Mouse (Mus musculus) heart, adult 18-20 months (tissue): ENCODE results near the gene Mtf1. TPM values are rescaled to one million over a fixed set of nuclear protein-coding genes. Genes with fewer than 3 reads are reported as not detected.
A peak's percentile ranks its signal among the peaks of the same experiment; 100 is the strongest.

Experiments
- DNase-seq, 2 experiments: peaks; one replicate each; pipeline ENCODE4 v3.0.0; 2021 to 2022; ENCODE audit warnings: mixed read lengths in 1 of 2
- total RNA-seq, 2 experiments: library from RNA; stranded (reverse); gene quantifications; 2 replicates each; pipeline ENCODE4 v1.2.3; 2021

Mtf1 gene
- total RNA-seq, 2 experiments from 2014 or later: 15.0 to 15.1 TPM

DNA sequence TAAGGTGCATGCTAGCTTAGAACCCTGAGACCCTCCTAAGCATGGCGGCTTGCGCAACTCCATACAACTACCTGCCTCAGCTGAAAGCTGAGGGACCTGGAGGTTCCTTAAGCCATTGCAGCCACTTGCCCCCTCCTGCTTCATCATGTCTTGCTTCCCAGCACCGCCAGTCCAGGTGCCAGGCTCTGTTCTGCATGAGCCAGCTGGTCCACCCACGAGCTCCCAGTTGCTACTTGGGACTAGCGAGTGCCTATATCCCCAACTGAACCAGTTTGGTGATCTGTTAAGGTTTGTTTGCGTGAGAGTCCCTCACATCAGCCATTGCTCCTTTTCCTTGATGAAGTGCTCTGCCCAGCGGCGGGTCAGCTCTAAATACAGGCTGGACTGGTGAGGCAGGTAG lies 54.4 kb downstream of the Mtf1 start:
- no peak for DNase-seq

DNA sequence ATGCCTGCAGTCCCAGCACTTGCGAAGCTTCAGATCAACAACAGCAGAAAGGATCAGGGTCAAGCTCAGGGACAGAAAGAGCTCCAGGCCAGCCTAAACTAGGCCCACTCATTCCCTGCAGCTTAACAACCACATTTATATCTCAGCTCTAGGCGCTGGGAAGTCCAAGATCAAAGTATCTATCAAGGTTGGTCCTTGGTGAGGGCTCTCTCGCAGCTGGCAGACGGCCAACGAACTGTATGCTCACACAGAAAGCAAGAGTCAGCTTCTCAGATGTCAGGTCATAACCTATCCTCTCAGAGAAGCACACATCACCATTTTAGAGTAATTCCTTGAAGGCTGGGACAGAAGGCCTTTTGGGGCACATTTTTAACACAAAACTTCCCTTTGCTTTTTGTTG lies 56.5 kb downstream of the Mtf1 start:
- DNase-seq: no peak

DNA sequence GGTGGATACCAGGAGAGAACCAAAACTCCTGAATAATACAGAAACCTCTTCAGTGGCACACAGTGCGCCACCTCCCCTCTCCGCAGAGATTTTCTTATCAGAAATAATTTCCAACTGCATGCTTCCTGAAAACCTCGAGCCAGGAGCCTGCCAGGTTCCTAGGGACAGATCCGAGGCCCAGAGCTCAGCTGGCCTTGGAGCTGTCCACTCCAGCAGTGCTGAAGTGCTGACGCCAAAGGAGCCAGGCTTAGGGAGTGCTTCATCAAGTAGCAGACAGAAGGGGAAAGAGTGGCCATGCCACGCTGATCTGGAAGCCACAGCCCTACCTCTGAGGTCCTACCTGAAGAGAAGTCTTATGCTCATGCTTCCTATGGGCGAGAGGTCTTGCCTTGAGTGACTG lies 58.5 kb downstream of the Mtf1 start:
- DNase-seq: peak; percentile 62 to 80

DNA sequence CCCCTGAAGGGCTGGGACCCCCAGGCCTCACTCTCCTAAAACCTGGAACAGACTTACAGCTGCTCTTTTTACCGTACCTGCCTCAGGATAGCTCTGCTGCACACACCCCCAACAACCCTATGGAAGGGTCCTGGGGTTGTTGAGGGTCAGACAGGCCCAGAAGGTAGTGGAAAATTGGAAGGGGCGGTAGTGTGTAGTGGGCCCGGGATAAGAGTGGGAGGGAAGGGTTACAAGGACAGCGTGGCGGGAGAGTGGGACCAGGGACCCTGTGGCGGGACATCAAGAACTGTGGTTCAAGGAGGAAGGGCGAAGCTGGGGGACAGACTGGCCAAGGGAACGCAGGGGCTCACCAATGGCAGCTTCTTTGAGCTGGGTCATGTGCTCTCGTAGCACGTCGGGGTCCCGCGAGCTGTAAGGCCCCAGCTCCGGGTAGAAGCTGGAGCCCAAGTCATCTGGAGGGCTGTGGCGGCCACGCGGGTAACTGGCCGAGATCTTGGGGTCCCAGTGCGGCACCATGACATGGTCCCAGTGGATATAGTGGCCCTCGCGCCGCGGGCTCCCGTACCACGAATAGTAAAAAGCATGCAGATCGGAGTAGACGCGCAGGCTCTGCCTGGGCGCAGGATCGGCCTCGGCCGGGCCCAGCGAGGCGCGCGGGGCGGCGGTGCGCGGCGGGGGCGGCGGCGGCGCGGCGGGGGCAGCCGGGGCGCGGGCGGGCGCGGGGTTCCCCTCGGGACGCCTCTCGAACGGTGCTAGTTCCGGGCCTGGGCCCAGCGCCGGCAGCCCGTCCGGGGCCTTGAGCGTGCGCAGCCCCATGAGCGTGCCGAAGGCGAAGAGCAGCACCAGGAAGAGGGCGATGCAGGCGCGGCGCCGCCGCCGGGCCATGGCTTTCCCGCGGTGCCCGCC lies 59.6 kb downstream of the Mtf1 start, which contains the start of gene Maneal:
Gene Maneal, minus strand, starts transcription at position 889 of the 906 bp plus-strand sequence.
- no peak for DNase-seq

DNA sequence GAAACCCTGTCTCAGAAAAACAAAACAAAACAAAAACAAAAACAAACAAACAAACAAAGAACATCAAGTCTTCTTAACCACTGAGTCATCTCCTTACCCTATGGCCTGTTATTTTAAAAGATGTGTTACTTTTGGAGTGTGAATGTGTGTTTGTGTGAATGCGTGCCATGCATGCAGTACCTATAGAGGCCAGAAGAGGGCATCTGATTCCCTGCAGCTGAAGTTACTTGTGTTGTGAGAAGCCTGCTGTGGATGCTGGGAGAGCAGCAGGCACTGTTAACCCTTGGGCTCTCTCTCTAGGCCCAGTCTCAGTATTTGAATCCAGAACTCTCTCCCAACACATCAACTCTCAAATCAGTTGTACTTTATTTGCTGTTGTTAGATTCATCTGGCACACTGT lies 70.8 kb downstream of the Mtf1 start:
- DNase-seq: no peak

DNA sequence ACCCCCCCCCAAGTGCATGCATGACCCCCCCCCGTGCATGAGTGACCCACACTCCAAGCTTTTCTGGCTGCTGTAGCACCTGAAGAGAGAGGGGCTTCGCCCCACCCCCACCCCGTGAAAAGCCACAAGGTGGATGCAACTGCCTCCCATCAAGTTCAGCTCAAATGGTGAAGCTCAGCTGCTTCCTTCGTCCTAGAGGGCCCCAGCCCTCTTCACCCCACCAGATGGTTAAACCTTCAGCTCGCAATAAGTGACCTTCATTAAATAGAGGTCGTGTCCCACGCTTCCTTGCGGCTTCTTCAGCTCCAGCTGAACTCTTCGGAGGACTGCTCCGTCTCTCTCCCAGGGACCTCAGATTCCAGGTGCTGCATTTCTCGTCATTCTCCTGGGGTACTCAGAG lies 78.7 kb downstream of the Mtf1 start, which contains the start of gene Epha10:
Gene Epha10, plus strand, starts transcription at position 301 of the 400 bp plus-strand sequence.
- no peak for DNase-seq

DNA sequence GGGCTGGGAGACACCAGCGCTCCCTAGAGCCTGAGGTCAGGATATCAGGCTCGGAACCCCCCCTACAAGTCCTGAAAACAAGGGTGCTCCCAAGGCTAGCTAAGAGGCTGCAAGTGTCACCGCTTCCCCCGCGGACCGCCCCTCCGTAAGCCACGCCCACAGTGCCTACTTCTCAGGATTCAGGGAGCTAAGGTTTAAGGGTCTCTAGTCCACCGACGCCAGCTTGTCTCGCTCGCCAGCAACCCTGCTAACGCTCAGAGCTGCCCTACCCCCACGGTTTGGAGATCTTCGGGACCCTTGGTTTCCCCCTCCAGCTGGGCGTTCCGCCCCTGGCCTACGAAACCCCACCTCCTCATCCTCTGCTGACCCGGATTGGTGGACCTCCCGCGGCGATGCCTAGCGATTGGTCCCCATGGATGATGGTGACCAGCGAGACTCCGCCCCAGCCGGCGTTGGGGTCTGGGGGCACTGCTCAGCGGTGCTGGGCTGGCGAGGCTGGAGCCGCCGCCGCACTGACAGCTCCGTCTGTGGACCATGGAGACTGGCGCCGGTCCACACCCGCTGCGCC lies 79.5 kb downstream of the Mtf1 start:
- no peak for DNase-seq

DNA sequence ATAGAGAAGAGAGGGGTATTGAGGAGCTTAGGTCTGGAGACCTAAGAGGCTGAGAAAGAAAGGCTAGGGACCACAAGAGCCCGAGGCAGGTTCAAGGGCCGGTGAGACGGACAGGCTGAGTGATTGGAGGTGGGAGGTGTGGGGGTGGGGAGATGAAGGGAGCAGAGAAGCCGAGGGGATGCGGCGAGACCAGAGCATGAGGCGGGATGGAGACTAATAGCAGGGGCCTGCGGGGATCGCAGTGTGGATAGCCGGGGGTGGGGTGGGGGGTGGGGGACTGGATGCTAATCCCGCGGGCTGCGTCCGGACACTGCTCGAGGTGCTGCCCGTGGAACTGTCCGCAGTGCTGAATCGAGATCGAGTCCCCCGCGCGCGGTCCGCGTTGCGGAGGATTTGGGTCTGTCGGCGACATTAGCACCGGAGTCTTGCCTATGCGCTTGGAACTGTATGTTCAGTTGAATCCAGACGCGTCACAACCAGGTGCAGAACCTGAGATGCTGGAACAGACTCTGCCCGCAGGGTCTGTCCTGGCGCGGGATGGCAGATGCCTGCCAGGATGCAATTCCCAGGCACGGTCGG lies 80.3 kb downstream of the Mtf1 start:
- DNase-seq: peak in 1 of 2 experiments; percentile 35

DNA sequence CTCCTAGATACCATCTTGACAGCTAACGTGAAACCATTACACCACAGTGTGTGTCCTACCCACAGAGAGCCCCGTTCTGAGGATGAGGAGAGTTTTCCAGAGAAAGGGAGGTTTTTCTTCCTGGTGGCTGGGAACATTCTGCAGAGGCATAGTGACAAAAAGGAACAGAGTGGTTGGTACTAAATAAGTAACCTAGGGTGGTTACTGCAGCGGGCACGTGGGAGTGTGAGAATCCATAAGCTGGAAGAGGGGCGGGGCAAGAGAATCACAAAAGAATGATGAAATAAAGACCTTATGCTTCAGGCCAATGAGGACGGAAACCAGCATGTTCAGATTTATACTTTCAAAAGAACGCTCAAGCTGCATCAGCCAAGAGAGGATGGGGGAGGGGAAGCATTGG lies 86.8 kb downstream of the Mtf1 start:
- DNase-seq: no peak

DNA sequence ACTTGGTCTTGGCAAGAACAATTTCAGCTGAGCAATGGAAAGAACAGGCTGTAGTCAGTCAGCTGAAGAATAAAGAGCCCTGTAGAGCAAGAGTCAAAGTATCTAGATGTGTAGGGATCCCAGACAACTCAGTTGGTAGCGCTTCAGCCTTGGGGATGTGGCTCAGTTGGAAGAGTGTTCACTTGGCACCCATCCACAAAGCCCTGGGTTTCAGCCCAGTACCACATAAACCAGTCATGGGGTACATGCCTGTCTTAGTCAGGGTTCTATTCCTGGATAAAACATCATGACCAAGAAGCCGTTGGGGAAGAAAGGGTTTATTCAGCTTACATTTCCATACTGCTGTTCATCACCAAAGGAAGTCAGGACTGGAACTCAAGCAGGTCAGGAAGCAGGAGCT lies 88.0 kb downstream of the Mtf1 start:
- DNase-seq: no peak

DNA sequence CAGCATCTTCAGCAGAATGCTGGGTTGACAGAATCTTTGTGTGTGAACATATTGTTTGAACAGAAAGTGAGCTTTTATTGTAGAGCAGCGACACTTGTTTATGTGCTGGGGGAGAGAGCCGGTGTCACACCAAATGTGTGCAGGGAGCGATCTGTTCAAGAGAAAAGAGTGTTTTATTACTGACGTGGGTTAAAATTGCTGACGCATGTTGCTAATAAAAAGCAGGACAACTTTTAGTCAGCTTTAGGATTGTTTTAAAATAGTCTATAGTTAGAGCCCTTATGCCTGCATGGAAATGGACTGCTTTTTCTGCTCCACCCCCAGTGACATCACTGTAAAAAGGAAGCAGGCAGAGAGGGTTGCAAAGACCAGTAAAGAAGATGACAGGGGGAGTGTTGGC lies 88.9 kb downstream of the Mtf1 start:
- DNase-seq: no peak

DNA sequence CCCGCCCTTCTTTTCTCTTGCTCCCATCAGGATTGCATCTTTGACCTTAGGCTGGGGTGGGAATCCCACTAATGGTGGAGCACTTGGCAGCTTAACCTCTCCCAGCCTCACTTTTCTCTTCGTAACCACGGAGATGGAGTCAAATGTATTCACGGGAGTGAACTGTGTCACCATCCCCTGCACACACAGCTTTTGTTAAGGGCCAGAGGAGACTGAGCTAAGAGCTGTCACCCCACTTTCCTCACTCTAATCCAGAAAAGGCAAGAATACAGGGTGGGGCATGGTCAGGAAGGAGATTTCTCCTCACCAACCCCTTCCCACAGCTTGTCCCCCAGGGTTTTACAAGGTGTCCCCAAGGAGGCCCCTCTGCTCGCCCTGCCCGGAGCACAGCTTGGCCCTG lies 91.9 kb downstream of the Mtf1 start:
- no peak for DNase-seq

DNA sequence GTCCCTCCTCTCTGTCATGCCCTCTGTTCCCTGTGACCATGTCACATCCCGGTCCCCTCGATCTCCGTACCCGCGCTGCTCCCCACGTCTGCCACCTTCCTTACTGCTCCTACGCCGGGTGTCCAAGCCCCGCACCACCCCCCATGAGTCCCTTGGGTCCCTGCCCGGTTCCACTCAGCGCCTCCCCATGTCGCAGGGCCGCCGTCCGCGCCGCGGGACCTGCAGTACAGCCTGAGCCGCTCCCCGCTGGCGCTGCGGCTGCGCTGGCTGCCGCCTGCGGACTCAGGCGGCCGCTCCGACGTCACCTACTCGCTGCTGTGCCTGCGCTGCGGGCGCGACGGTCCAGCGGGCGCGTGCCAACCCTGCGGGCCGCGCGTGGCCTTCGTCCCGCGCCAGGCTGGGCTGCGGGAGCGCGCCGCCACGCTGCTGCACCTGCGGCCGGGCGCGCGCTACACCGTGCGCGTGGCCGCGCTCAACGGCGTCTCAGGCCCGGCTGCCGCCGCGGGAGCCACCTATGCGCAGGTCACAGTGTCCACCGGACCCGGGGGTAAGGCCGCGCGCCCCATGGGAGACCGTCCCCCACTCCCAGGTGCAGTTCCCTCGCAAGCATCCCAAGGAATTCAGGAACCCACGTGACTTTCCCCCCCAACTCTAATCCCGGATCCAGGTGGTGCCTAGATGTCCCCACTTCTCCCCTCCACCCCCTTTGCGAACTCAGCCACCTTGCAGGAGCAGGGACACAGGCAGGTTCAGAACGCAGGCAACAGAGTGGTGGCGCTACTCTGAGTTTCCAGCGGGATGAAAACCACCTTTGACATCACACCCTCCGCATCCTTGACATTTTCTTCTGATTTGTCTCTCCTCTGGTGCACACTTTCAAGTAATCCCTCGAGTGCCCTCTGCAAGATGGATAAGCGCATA lies 92.9 kb downstream of the Mtf1 start:
- DNase-seq: no peak

DNA sequence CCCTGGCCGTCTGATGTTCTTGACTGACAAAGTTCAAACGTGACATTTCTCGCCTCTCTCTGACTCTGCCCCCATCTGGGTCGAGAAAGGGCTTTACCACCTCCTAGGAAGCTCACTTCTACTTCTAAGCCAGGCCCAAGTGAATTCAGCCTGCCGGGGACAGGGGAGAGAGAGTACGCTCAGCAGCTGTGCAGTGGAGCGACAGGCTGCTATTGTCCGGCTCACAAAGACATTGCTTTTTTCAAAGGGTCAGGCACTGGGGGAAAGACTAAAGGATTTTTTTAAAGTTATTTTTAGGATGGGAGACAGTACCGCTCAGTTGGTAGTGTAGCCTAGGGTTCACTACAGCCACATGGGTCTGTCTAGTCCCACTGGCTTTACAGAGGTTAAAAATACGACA lies 96.5 kb downstream of the Mtf1 start:
- DNase-seq: no peak

Other genes with a start within 250 kb of the Mtf1 start
- gene 3100002H09Rik, start 191.3 kb upstream of the Mtf1 start, total RNA-seq: not detected
- under 1 TPM; 0.15 to 0.33 TPM for gene Pou3f1, start 145.3 kb upstream of the Mtf1 start, total RNA-seq
- 10 to 100 TPM; 11.0 to 14.0 TPM for gene Utp11, start 108.5 kb upstream of the Mtf1 start, total RNA-seq
- 10 to 100 TPM in 1 of 2 experiments, 1 to 10 TPM in 1; 8.2 to 13.8 TPM for gene Fhl3, start 101.4 kb upstream of the Mtf1 start, total RNA-seq
- gene Sf3a3, start 87.3 kb upstream of the Mtf1 start, total RNA-seq: 10 to 100 TPM; 18.8 to 19.4 TPM
- gene Inpp5b, start 60.3 kb upstream of the Mtf1 start, total RNA-seq: 1 to 10 TPM; 5.6 to 7.0 TPM
- 10 to 100 TPM; 20.0 to 20.5 TPM for gene Yrdc, start 48.6 kb downstream of the Mtf1 start, total RNA-seq
- gene 1110065P20Rik, start 49.1 kb downstream of the Mtf1 start, total RNA-seq: 10 to 100 TPM; 20.7 to 26.9 TPM
- gene Maneal, start 60.1 kb downstream of the Mtf1 start, total RNA-seq: under 1 TPM; 0.52 to 0.57 TPM
- not detected for gene Epha10, start 78.8 kb downstream of the Mtf1 start, total RNA-seq
- gene 9930104L06Rik, start 134.9 kb downstream of the Mtf1 start, total RNA-seq: 10 to 100 TPM in 1 of 2 experiments, 1 to 10 TPM in 1; 7.8 to 10.9 TPM
- gene Cdca8, start 137.2 kb downstream of the Mtf1 start, total RNA-seq: under 1 TPM; 0.41 to 0.57 TPM
- gene Rspo1, start 184.3 kb downstream of the Mtf1 start, total RNA-seq: 1 to 10 TPM; 3.1 to 4.3 TPM
- gene Gnl2, start 214.5 kb downstream of the Mtf1 start, total RNA-seq: 10 to 100 TPM; 28.6 to 29.2 TPM